Mouse (Mus musculus) hindbrain, embryonic 13.5 days (tissue): Measurements from ENCODE around the gene Rab5c. TPM values are rescaled to one million over a fixed set of nuclear protein-coding genes. Genes with fewer than 3 reads are reported as not detected.
A peak's percentile ranks its signal among the peaks of the same experiment; 100 is the strongest.

ENCODE experiments used
- ATAC-seq: fragments of 200-750 bp; cut with Nextera tagmentation; 2 replicates; pipeline ENCODE4 v1.8.0; 2017; ENCODE audit warnings: moderate TSS enrichment; ENCODE audit not compliant: low FRiP score
- H3K27ac ChIP-seq: fragments of 300-500 bp; sonication (generic); 2 replicates; pipeline ENCODE4 v1.5.1; 2015; ENCODE audit warnings: inconsistent platforms, mild to moderate bottlenecking, moderate library complexity
- H3K27me3 ChIP-seq: fragments of 300-500 bp; sonication (generic); 2 replicates; pipeline ENCODE4 v1.6.1; 2015; ENCODE audit warnings: mild to moderate bottlenecking, inconsistent platforms
- H3K36me3 ChIP-seq: fragments of 300-500 bp; sonication (generic); 2 replicates; pipeline ENCODE4 v1.6.1; 2015; ENCODE audit warnings: mild to moderate bottlenecking, inconsistent platforms
- H3K4me1 ChIP-seq: fragments of 300-500 bp; sonication (generic); replicated peaks from 2 replicates; pipeline ENCODE4 v1.6.1; 2015; ENCODE audit warnings: inconsistent platforms
- H3K4me2 ChIP-seq: fragments of 300-500 bp; sonication (generic); 2 replicates; pipeline ENCODE4 v1.6.1; 2015; ENCODE audit warnings: inconsistent platforms, mild to moderate bottlenecking, moderate library complexity
- H3K4me3 ChIP-seq: fragments of 300-500 bp; sonication (generic); 2 replicates; pipeline ENCODE4 v1.5.1; 2015; ENCODE audit warnings: mild to moderate bottlenecking, inconsistent platforms
- H3K9ac ChIP-seq: fragments of 300-500 bp; sonication (generic); 2 replicates; pipeline ENCODE4 v1.6.1; 2015; ENCODE audit warnings: mild to moderate bottlenecking, inconsistent platforms
- H3K9me3 ChIP-seq: fragments of 300-500 bp; sonication (generic); 2 replicates; pipeline ENCODE4 v1.6.1; 2016; ENCODE audit warnings: inconsistent platforms
- WGBS: fragments of 180-500 bp; shearing (Covaris S2); methylation state at CpG from one replicate; pipeline ENCODE4 v1.1.7; 2015; 5-methylcytosine and 5-hydroxymethylcytosine counted together
- polyA plus RNA-seq: library from polyadenylated mRNA; unstranded; fragments of >200 nt; fragmentation: Nextera tagmentation; extraction: Ambion mirVana; gene quantifications from 2 replicates; pipeline ENCODE4 v1.2.1, GENCODE M21; 2015

Rab5c gene
- polyA plus RNA-seq, 1 experiment from 2014 or later: 28.2 TPM

DNA sequence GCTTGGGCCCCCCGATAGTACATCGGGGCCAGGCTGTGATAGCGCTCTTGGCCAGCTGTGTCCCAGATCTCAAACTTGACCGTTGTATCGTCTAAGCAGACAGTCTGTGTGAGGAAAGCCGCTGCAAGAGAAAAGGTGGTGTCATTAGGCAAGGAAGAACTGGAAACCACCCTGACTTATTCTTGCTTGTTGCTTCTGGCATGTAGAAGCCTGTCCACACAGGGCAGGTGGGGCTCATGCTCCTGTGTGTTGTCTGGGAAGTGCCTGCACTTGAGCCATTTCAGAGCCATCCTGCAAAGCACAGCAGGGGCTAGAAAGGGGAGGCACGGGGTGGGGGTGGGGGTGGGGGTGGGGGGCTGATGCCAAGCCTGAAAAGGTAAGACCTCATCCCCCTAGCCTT, 19.6 kb downstream of the Rab5c start:
- ATAC-seq: no peak
- whole genome bisulfite sequencing: 95% methylated on average over 7 of the region's 7 CpGs
- H3K27ac ChIP-seq: no peak overlapping the region
- H3K9ac ChIP-seq: no peak overlapping the region
- no peak overlapping the region for H3K4me3 ChIP-seq
- no peaks in the 10 kb centered on the region for H3K9me3 ChIP-seq
- H3K27me3 ChIP-seq: no peaks in the 10 kb centered on the region
- H3K4me2 ChIP-seq: no peak overlapping the region
- peaks cover 51% of the 10 kb centered on the region for H3K36me3 ChIP-seq
- H3K4me1 ChIP-seq: peaks cover 42% of the 10 kb centered on the region

- Histone ChIP-seq H3K9ac (peak overlapping the region; percentile 49), H3K27ac (no peak overlapping the region), H3K4me1 (peaks cover 39% of the 10 kb centered on the region), H3K4me2 (no peak overlapping the region), H3K36me3 (peaks cover 51% of the 10 kb centered on the region), H3K27me3 (no peaks in the 10 kb centered on the region), H3K4me3 (no peak overlapping the region), H3K9me3 (no peaks in the 10 kb centered on the region)
- WGBS: 82% methylated on average over 3 of the region's 3 CpGs
- no peak for ATAC-seq
Observed at GRCm38 (mm10) chr11:100716649-100717048, 21.4 kb downstream of the Rab5c start.

DNA sequence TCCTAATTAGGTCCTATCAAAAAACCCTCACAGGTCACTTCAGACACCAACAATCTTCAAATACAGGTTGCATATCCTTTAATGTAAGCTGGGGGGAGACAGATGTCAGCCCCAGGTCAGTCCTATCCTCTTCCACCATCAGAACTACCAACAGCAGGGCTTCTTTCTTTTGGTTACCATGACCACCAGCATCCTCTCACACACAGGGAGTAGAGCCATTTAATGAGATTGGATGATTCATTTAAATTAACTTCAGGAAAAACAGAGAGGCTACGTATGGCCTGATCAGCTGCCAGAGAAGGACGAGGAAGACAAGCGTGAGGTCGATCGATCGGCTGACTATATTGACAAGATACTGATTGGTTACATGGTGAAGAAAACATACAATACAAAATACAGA, 23.1 kb downstream of the Rab5c start:
- ATAC-seq: no peak
- WGBS: 72% methylated on average over 6 of the region's 6 CpGs
- no peaks in the 10 kb centered on the region for H3K9me3 ChIP-seq
- peaks cover 36% of the 10 kb centered on the region for H3K4me1 ChIP-seq
- no peak overlapping the region for H3K4me2 ChIP-seq
- H3K27ac ChIP-seq: no peak overlapping the region
- H3K27me3 ChIP-seq: no peaks in the 10 kb centered on the region
- H3K36me3 ChIP-seq: peaks cover 58% of the 10 kb centered on the region
- H3K4me3 ChIP-seq: no peak overlapping the region
- H3K9ac ChIP-seq: no peak overlapping the region

DNA sequence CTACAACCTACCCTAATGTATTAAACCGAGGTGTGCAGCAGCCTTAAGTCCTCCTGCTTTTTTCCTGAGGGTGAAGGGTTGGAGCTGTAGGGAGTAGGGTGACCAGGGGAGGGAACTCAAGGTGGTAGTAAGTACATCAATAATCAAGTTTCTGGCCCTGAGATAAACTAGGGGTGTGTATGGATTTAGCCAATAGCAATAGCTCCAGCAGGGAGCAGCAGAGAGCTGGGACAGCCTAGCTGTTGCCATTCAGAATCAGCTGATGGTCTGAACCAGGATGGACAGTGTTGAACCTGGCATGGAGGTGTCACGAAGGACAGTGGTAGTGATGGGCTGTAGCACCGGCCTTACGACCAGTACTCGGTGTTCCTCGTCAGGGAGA, 23.5 kb downstream of the Rab5c start:
- Histone ChIP-seq H3K4me1 (peaks cover 32% of the 10 kb centered on the region), H3K27me3 (no peaks in the 10 kb centered on the region), H3K9me3 (no peaks in the 10 kb centered on the region), H3K4me3 (no peak overlapping the region), H3K9ac (peak overlapping the region; percentile 67; the same call in 1 of the 2 replicates), H3K4me2 (no peak overlapping the region; the same call in 1 of the 2 replicates), H3K27ac (no peak overlapping the region), H3K36me3 (peaks cover 58% of the 10 kb centered on the region)
- WGBS: 50% methylated on average over 6 of the region's 6 CpGs
- ATAC-seq: 0 out of 2 replicates have a peak, but pooled peaks have one; percentile 10

GRCm38 (mm10) chr11:100713735-100714533, 24.1 kb downstream of the Rab5c start, which contains the start of gene Hspb9:
Hspb9 (plus strand) TSS chr11:100713850.
- WGBS: 5% methylated on average over 38 of the region's 38 CpGs

GRCm38 (mm10) chr11:100713174-100713573, 24.8 kb downstream of the Rab5c start:
- Histone ChIP-seq H3K36me3 (peaks cover 58% of the 10 kb centered on the region), H3K4me3 (peak overlapping the region; percentile 17; the same call in 1 of the 2 replicates), H3K4me2 (no peak overlapping the region; the same call in 1 of the 2 replicates), H3K9me3 (no peaks in the 10 kb centered on the region), H3K27ac (no peak overlapping the region), H3K9ac (peak overlapping the region; percentile 67; the same call in 1 of the 2 replicates), H3K27me3 (no peaks in the 10 kb centered on the region), H3K4me1 (peaks cover 32% of the 10 kb centered on the region)
- no peak for ATAC-seq
- 55% methylated on average over 4 of the region's 4 CpGs for WGBS

More at GRCm38 (mm10) chr11:100713735-100714533, 24.1 kb downstream of the Rab5c start, which contains the start of gene Hspb9:
- peak within 1 kb of the TSS; percentile 38 for H3K4me2 ChIP-seq
- ATAC-seq: no peak
- peaks cover 32% of the 10 kb centered on the region for H3K4me1 ChIP-seq
- 0 out of 2 replicates have a peak within 1 kb of the TSS, but pooled peaks have one; percentile 19 for H3K27ac ChIP-seq
- no peaks in the 10 kb centered on the region for H3K9me3 ChIP-seq
- peaks cover 58% of the 10 kb centered on the region for H3K36me3 ChIP-seq
- no peaks in the 10 kb centered on the region for H3K27me3 ChIP-seq
- peak within 1 kb of the TSS; percentile 67 for H3K9ac ChIP-seq
- H3K4me3 ChIP-seq: peak within 1 kb of the TSS; percentile 17; the same call in 1 of the 2 replicates

- H3K36me3 ChIP-seq: peaks cover 59% of the 10 kb centered on the region
- H3K4me1 ChIP-seq: peaks cover 32% of the 10 kb centered on the region
- 2% methylated on average over 42 of the region's 48 CpGs for WGBS
- H3K4me2 ChIP-seq: peak within 1 kb of the TSS; percentile 67
- no peaks in the 10 kb centered on the region for H3K9me3 ChIP-seq
- H3K27me3 ChIP-seq: no peaks in the 10 kb centered on the region
- peak; percentile 89 for ATAC-seq
- H3K4me3 ChIP-seq: peak within 1 kb of the TSS; percentile 98
- H3K9ac ChIP-seq: peak within 1 kb of the TSS; percentile 95
- H3K27ac ChIP-seq: peak within 1 kb of the TSS; percentile 86
Observed at GRCm38 (mm10) chr11:100711783-100712615, 26.0 kb downstream of the Rab5c start, which contains the start of gene Kat2a. Kat2a (minus strand) TSS chr11:100712465.

GRCm38 (mm10) chr11:100710977-100711376, 27.0 kb downstream of the Rab5c start:
- Histone ChIP-seq H3K27me3 (no peaks in the 10 kb centered on the region), H3K27ac (no peak overlapping the region), H3K4me3 (peak overlapping the region; percentile 98; the same call in 1 of the 2 replicates), H3K4me2 (peak overlapping the region; percentile 67; the same call in 1 of the 2 replicates), H3K9ac (peak overlapping the region; percentile 95; the same call in 1 of the 2 replicates), H3K9me3 (no peaks in the 10 kb centered on the region), H3K4me1 (peaks cover 32% of the 10 kb centered on the region), H3K36me3 (peaks cover 59% of the 10 kb centered on the region)
- no peak for ATAC-seq
- WGBS: 89% methylated on average over 4 of the region's 4 CpGs

GRCm38 (mm10) chr11:100710528-100710927, 27.5 kb downstream of the Rab5c start:
- H3K27ac ChIP-seq: no peak overlapping the region
- no peak for ATAC-seq
- no peaks in the 10 kb centered on the region for H3K9me3 ChIP-seq
- peaks cover 32% of the 10 kb centered on the region for H3K4me1 ChIP-seq
- no peaks in the 10 kb centered on the region for H3K27me3 ChIP-seq
- H3K4me3 ChIP-seq: no peak overlapping the region
- H3K4me2 ChIP-seq: no peak overlapping the region
- H3K9ac ChIP-seq: no peak overlapping the region; the same call in 1 of the 2 replicates
- 93% methylated on average over 15 of the region's 15 CpGs for WGBS
- H3K36me3 ChIP-seq: peaks cover 59% of the 10 kb centered on the region

GRCm38 (mm10) chr11:100709201-100709810, 28.7 kb downstream of the Rab5c start:
- Histone ChIP-seq H3K4me1 (peaks cover 26% of the 10 kb centered on the region), H3K36me3 (peaks cover 63% of the 10 kb centered on the region), H3K27ac (no peak overlapping the region), H3K4me2 (no peak overlapping the region), H3K4me3 (no peak overlapping the region), H3K9me3 (no peaks in the 10 kb centered on the region), H3K27me3 (no peaks in the 10 kb centered on the region), H3K9ac (peak overlapping the region; percentile 11; the same call in 1 of the 2 replicates)
- ATAC-seq: no peak
- WGBS: 94% methylated on average over 9 of the region's 9 CpGs

DNA sequence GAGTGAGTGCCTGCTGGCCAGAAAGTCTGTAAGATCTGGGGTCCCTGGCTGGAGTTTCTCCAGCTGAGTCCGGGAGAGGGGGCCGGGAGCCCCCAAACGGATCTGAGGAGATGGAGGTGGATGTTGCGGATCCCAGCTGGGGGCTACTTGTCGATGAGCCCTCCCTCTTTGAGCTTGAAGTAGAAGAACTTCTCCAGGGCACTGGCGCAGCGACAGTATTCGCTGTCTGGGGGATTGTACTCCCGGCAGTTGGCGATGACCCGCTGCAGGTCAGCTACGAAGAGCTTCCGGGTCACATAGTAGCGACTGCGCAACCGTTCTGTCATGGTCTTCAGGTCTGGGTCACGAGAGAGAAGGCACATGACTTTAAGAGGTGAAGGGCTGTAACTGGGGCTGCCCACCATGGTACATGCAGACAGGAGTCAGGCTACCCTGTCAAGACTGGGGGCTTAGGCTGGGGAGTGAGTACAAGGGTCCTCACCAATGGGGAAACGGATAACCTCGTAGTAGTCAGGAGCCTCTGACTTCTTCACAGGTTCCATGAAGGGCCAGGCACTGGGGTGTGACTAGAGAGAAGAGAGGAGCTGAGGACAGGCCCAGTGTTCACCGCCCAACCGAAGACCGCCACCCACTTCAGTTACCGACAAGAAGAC, 32.8 kb downstream of the Rab5c start:
- Histone ChIP-seq H3K4me3 (no peak overlapping the region), H3K27ac (no peak overlapping the region), H3K9me3 (no peaks in the 10 kb centered on the region), H3K4me2 (no peak overlapping the region), H3K9ac (no peak overlapping the region), H3K4me1 (peaks cover 10% of the 10 kb centered on the region), H3K36me3 (peaks cover 60% of the 10 kb centered on the region), H3K27me3 (peaks cover 14% of the 10 kb centered on the region; the same call in 1 of the 2 replicates)
- no peak for ATAC-seq
- WGBS: 94% methylated on average over 23 of the region's 23 CpGs
